Mouse (Mus musculus): ENCODE data around the gene Ddhd1. TPM values are rescaled to one million over a fixed set of nuclear protein-coding genes. Genes with fewer than 3 reads are reported as not detected.
A peak's percentile ranks its signal among the peaks of the same experiment; 100 is the strongest.

Gene Ddhd1
- total and polyA plus RNA-seq, 3 experiments = 7.8 to 18.4 (median 12.7) TPM

DNA sequence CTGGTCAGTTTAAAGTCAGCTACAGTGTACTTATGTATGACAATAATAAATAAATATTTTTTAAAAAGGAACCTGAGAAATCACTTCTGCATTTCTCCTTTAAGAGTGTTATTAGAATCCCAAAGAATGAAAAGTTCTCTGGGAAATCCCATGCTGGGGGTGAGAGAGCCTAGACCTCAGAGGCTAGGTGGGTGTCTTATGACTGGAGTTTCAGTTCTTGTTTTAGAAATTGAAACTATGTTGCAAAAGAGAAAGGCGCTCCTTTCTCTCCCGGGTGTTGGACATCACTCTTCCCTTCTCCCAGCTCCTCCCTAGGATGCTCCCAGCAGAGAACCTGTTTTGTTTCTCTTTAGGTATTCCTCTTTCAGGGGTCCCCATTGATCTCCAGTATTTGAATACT is 27.4 kb upstream of the Ddhd1 start (continued):
- TF ChIP-seq MXI1 (IDR thresholded peaks at IDR 0.05; ENCODE audit: low read depth, low read length) (no peak), MAX (IDR thresholded peaks at IDR 0.05; ENCODE audit: low read length) (no peak), JUN (IDR thresholded peaks at IDR 0.05; ENCODE audit: insufficient read depth, low read depth, low read length) (peak; percentile 19; the same call in 1 of the 2 replicates), NELFE (IDR thresholded peaks at IDR 0.05; ENCODE audit: low read depth, low read length) (no peak), CTCF (conservative IDR thresholded peaks at IDR 0.05 in 1 of 2, IDR thresholded peaks at IDR 0.05 in 1 of 2; ENCODE audit: low read depth in 2 of 2, low read length in 2 of 2) (no peak), PAX5 (IDR thresholded peaks at IDR 0.05; ENCODE audit: low read length) (no peak), POLR2AphosphoS2 (IDR thresholded peaks at IDR 0.05; ENCODE audit: low read depth, low read length) (no peak), UBTF (IDR thresholded peaks at IDR 0.05; ENCODE audit: low read depth, low read length) (no peak), TBP (conservative IDR thresholded peaks at IDR 0.05; ENCODE audit: low read depth, low read length) (0 out of 2 replicates have a peak, but pooled peaks have one; percentile 13), ELF1 (IDR thresholded peaks at IDR 0.05; ENCODE audit: low read depth, low read length) (no peak), USF2 (conservative IDR thresholded peaks at IDR 0.05; ENCODE audit: low read depth, low read length) (no peak), ZKSCAN1 (IDR thresholded peaks at IDR 0.05; ENCODE audit: borderline replicate concordance, low read depth, low read length) (no peak)

DNA sequence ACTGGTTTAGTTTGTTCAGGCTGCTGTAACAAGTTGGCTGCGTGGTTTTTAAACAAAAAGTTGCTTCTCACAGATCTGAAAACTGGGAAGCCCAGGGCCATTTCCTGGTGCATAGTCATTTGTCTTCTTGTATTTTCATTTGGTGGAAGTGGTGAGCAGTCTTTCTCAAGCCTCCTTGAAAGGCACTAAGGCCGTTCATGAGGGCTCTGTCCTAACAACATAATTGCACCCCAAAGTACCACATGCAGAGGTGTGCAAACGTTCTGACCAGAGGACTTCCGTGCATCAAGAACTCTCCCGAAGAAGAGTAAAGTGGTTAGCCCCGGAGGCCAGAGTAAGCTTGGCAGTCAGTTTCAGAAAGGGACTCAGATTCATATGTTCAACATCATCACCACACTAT is 18.8 kb upstream of the Ddhd1 start:
- Histone ChIP-seq H3K4me3 (replicated peaks in 1 of 3; ENCODE audit: low read depth in 2 of 3, low read length in 2 of 3, poor library complexity in 1 of 3) (no peak overlapping the region), H3K4me1 (ENCODE audit: control insufficient read depth in 1 of 2, insufficient read depth in 2 of 2) (no peaks in the 10 kb centered on the region), H3K4me2 (ENCODE audit: insufficient read depth, low read depth, poor library complexity, severe bottlenecking) (no peak overlapping the region), H3K9me3 (replicated peaks; ENCODE audit: low read length) (no peaks in the 10 kb centered on the region), H3K36me3 (replicated peaks in 1 of 2; ENCODE audit: control insufficient read depth in 1 of 2, insufficient read depth in 1 of 2, low read length in 1 of 2) (no peaks in the 10 kb centered on the region), H3K9ac (ENCODE audit: insufficient read depth, low read depth) (no peak overlapping the region), H3K27me3 (replicated peaks) (no peaks in the 10 kb centered on the region), H3K27ac (ENCODE audit: insufficient read depth, low read depth) (no peak overlapping the region), H3K79me2 (replicated peaks; ENCODE audit: control insufficient read depth, extremely low read depth, insufficient read depth, poor library complexity, severe bottlenecking) (no peaks in the 10 kb centered on the region)
- DNase-seq (ENCODE audit: extremely low read depth) = no peak
- dilution Hi-C loops (cut with MboI; ENCODE audit: extremely low pct_ligation_motif_present, extremely low pct_unique_long_range_greater_than_20kb, low sequenced_read_pairs) = no loop called here
- no peak for TF ChIP-seq MAX (IDR thresholded peaks at IDR 0.05; ENCODE audit: low read length)
- in situ Hi-C loops (cut with MboI; ENCODE audit: low pct_ligation_motif_present, low pct_unique_long_range_greater_than_20kb, low sequenced_read_pairs) = no loop called here

DNA sequence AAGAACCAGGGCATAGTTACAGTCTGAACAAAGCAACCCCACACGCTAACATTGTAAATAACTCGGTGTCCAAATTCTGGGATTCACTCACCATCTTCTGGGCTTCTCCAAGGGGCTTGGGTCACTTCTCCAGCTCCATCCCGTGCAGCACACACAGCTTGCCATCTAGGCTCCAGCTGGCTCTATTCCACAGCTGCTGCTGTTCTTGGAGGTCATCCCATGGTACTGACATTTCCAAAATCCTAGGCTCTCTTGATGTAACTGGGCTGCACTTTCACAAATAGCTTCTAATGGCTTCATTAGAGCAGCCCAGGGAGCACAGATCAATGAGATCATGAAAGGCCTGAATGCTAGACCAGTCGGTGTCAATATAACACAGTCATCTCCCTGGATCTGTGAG is 10.4 kb upstream of the Ddhd1 start:
- in situ Hi-C loops (cut with MboI; ENCODE audit: low pct_ligation_motif_present, low pct_unique_long_range_greater_than_20kb, low sequenced_read_pairs) (no loop called here), dilution Hi-C loops (cut with MboI; ENCODE audit: extremely low pct_ligation_motif_present, extremely low pct_unique_long_range_greater_than_20kb, low sequenced_read_pairs) (no loop called here)
- H3K9ac ChIP-seq (ENCODE audit: insufficient read depth, low read depth) = no peak overlapping the region

More for the DNA sequence above, 10.4 kb upstream of the Ddhd1 start:
- Histone ChIP-seq H3K4me2 (ENCODE audit: insufficient read depth, low read depth, poor library complexity, severe bottlenecking) (no peak overlapping the region), H3K36me3 (replicated peaks in 1 of 2; ENCODE audit: control insufficient read depth in 1 of 2, insufficient read depth in 1 of 2, low read length in 1 of 2) (no peaks in the 10 kb centered on the region), H3K27me3 (replicated peaks) (no peaks in the 10 kb centered on the region), H3K27ac (ENCODE audit: insufficient read depth, low read depth) (no peak overlapping the region), H3K9me3 (replicated peaks; ENCODE audit: low read length) (no peaks in the 10 kb centered on the region), H3K79me2 (replicated peaks; ENCODE audit: control insufficient read depth, extremely low read depth, insufficient read depth, poor library complexity, severe bottlenecking) (no peaks in the 10 kb centered on the region), H3K4me3 (replicated peaks in 1 of 3; ENCODE audit: low read depth in 2 of 3, low read length in 2 of 3, poor library complexity in 1 of 3) (no peak overlapping the region), H3K4me1 (ENCODE audit: control insufficient read depth in 1 of 2, insufficient read depth in 2 of 2) (no peaks in the 10 kb centered on the region)
- no peak for DNase-seq (ENCODE audit: extremely low read depth)
- no peak for TF ChIP-seq ZKSCAN1 (IDR thresholded peaks at IDR 0.05; ENCODE audit: borderline replicate concordance, low read depth, low read length)
- no peak for TF ChIP-seq POLR2AphosphoS2 (IDR thresholded peaks at IDR 0.05; ENCODE audit: low read depth, low read length)
- no peak for TF ChIP-seq HCFC1 (IDR thresholded peaks at IDR 0.05; ENCODE audit: low read depth, low read length)
- TF ChIP-seq USF1 (IDR thresholded peaks at IDR 0.05; ENCODE audit: low read depth, low read length) = no peak

Measured in CH12.LX (cell line).